7 mouse cellular contexts compared by ENCODE assay signal in genomic region chr11:97799994-97800690, GRCm38 (mm10). TPM values are rescaled to one million over a fixed set of nuclear protein-coding genes. Genes with fewer than 3 reads are reported as not detected.
A peak's percentile ranks its signal among the peaks of the same experiment; 100 is the strongest.
DNase-seq lines count a peak whose midpoint lies in the region; ATAC-seq and TF ChIP-seq lines count a peak whose summit lies in the region.

No protein-coding gene starts in this region.

- peak overlapping the region; percentile 72 for H3K4me2 ChIP-seq in embryonic facial prominence, embryonic 14.5 days (ENCODE audit: low read depth, low read length)
- peak overlapping the region; percentile 93 for H3K4me2 ChIP-seq in heart, embryonic 15.5 days

- peak overlapping the region; percentile 74 for H3K9ac ChIP-seq in embryonic facial prominence, embryonic 14.5 days (ENCODE audit: low read depth, low read length)
- H3K9ac ChIP-seq in heart, embryonic 15.5 days = peak overlapping the region; percentile 80

- peaks cover 16% of the 10 kb centered on the region for H3K36me3 ChIP-seq in E14TG2a.4 (ENCODE audit: insufficient read depth, low read length)
- H3K36me3 ChIP-seq in embryonic facial prominence, embryonic 14.5 days (ENCODE audit: control insufficient read depth, insufficient read depth, low read length) = no peaks in the 10 kb centered on the region
- no peaks in the 10 kb centered on the region for H3K36me3 ChIP-seq in heart, embryonic 15.5 days
- H3K36me3 ChIP-seq in macrophage (ENCODE audit: inconsistent target) = no peaks in the 10 kb centered on the region

- no peaks in the 10 kb centered on the region for H3K9me3 ChIP-seq in E14TG2a.4 (ENCODE audit: low read length)
- H3K9me3 ChIP-seq in embryonic facial prominence, embryonic 14.5 days (ENCODE audit: control insufficient read depth, low read length) = no peaks in the 10 kb centered on the region
- H3K9me3 ChIP-seq in heart, embryonic 15.5 days (replicated peaks) = no peaks in the 10 kb centered on the region

- H3K79me2 ChIP-seq in macrophage (ENCODE audit: inconsistent target) = peaks cover 53% of the 10 kb centered on the region

- TF ChIP-seq CTCF in E14TG2a.4 (conservative IDR thresholded peaks at IDR 0.05; ENCODE audit: low read length) = no peak

- peak overlapping the region; percentile 95 for H3K27ac ChIP-seq in embryonic facial prominence, embryonic 14.5 days (replicated peaks; ENCODE audit: low read depth, low read length)
- H3K27ac ChIP-seq in heart, embryonic 15.5 days = peak overlapping the region; percentile 94
- peak overlapping the region; percentile 98 for H3K27ac ChIP-seq in macrophage

- DNase-seq in adrenal gland, adult 18-20 months (ENCODE audit: low spot score in 2 of 2) = peak; percentile 74 to 77
- peak; percentile 86 for DNase-seq in embryonic facial prominence, embryonic 14.5 days (ENCODE audit: low spot score)
- peak; percentile 89 for DNase-seq in kidney, postnatal 10 days
- peak; percentile 64 for DNase-seq in right cerebral cortex, postnatal 4 days

- peak; percentile 63 for ATAC-seq in embryonic facial prominence, embryonic 14.5 days (ENCODE audit: low read depth)
- peak; percentile 71 for ATAC-seq in heart, embryonic 15.5 days (replicated peaks; ENCODE audit: insufficient number of reproducible peaks, insufficient read depth, low FRiP score, low read depth)

- no peaks in the 10 kb centered on the region for H3K27me3 ChIP-seq in E14TG2a.4 (ENCODE audit: insufficient read depth, low read length)
- no peaks in the 10 kb centered on the region for H3K27me3 ChIP-seq in embryonic facial prominence, embryonic 14.5 days (replicated peaks; ENCODE audit: control insufficient read depth, insufficient read depth, low read length)
- no peaks in the 10 kb centered on the region for H3K27me3 ChIP-seq in heart, embryonic 15.5 days

- H3K4me1 ChIP-seq in E14TG2a.4 (replicated peaks; ENCODE audit: low read depth, low read length) = peaks cover 63% of the 10 kb centered on the region
- peaks cover 29% of the 10 kb centered on the region for H3K4me1 ChIP-seq in embryonic facial prominence, embryonic 14.5 days (ENCODE audit: control insufficient read depth, insufficient read depth, low read length)
- peaks cover 45% of the 10 kb centered on the region for H3K4me1 ChIP-seq in heart, embryonic 15.5 days (replicated peaks)

- WGBS in embryonic facial prominence, embryonic 14.5 days = 0% methylated on average over 19 of the region's 43 CpGs
- WGBS in heart, embryonic 15.5 days = 1% methylated on average over 39 of the region's 43 CpGs
- WGBS in macrophage (ENCODE audit: missing documents) = under 1% methylated on average over 31 of the region's 43 CpGs

- H3K4me3 ChIP-seq in E14TG2a.4 (replicated peaks; ENCODE audit: low read length) (peak overlapping the region; percentile 98), macrophage (ENCODE audit: inconsistent target) (peak overlapping the region; percentile 98)
- peak overlapping the region; percentile 90 for H3K4me3 ChIP-seq in embryonic facial prominence, embryonic 14.5 days (ENCODE audit: low read depth, low read length)
- peak overlapping the region; percentile 83 for H3K4me3 ChIP-seq in heart, embryonic 15.5 days

RNA-seq across cellular contexts. Expression of gene Lasp1, which starts 1.3 kb away (rescaled TPM):
- 100 to 1,000 TPM in 1 of 2 experiments, 10 to 100 TPM in 1; 94.0 to 145 TPM for total RNA-seq in adrenal gland, adult 18-20 months (2021)
- 88.6 and 96.3 TPM in 2 replicates for polyA plus RNA-seq in embryonic facial prominence, embryonic 14.5 days (2014; fragmentation: Nextera tagmentation; extraction: Ambion mirVana)
- 40.3 and 65.5 TPM in 2 replicates for polyA plus RNA-seq in heart, embryonic 15.5 days (2015; fragmentation: Nextera tagmentation; extraction: Ambion mirVana)
- total RNA-seq in macrophage (2018; cell fraction: chromatin; rRNA removed) = 100 to 1,000 TPM in 24 of 26 experiments, 10 to 100 TPM in 2; 72.2 to 414 (median 208) TPM
- 100 to 1,000 TPM; 171 to 234 (median 210) TPM for total RNA-seq in macrophage (2018; cell fraction: cytosol; rRNA removed)
- total RNA-seq in macrophage (2018; cell fraction: nucleus; rRNA removed) = 100 to 1,000 TPM in 25 of 26 experiments, 10 to 100 TPM in 1; 82.4 to 238 (median 191) TPM
- polyA plus RNA-seq in macrophage (2018) = 151 to 499 TPM (median 254 TPM) in 3 replicates

RNA-seq across cellular contexts. Expression of gene Rpl23, which starts 17.9 kb away (rescaled TPM):
- total RNA-seq in adrenal gland, adult 18-20 months (2021) = 100 to 1,000 TPM; 830 to 834 TPM
- 712 and 810 TPM in 2 replicates for polyA plus RNA-seq in embryonic facial prominence, embryonic 14.5 days (2014; fragmentation: Nextera tagmentation; extraction: Ambion mirVana)
- polyA plus RNA-seq in heart, embryonic 15.5 days (2015; fragmentation: Nextera tagmentation; extraction: Ambion mirVana) = 286 and 399 TPM in 2 replicates
- 100 to 1,000 TPM; 108 to 477 (median 140) TPM for total RNA-seq in macrophage (2018; cell fraction: chromatin; rRNA removed)
- total RNA-seq in macrophage (2018; cell fraction: cytosol; rRNA removed) = 1,000 to 10,000 TPM in 6 of 26 experiments, 100 to 1,000 TPM in 20; 449 to 1,138 (median 724) TPM
- 100 to 1,000 TPM; 131 to 371 (median 177) TPM for total RNA-seq in macrophage (2018; cell fraction: nucleus; rRNA removed)
- 992 to 1,238 TPM (median 1,231 TPM) in 3 replicates for polyA plus RNA-seq in macrophage (2018)

RNA-seq across cellular contexts. Expression of gene 1700001P01Rik, which starts 24.4 kb away (rescaled TPM):
- total RNA-seq in adrenal gland, adult 18-20 months (2021) = not detected
- polyA plus RNA-seq in embryonic facial prominence, embryonic 14.5 days (2014; fragmentation: Nextera tagmentation; extraction: Ambion mirVana) = not detected in 2 replicates
- polyA plus RNA-seq in heart, embryonic 15.5 days (2015; fragmentation: Nextera tagmentation; extraction: Ambion mirVana) = 0.21 and 0.32 TPM in 2 replicates
- 1 to 10 TPM in 8 of 26 experiments, not detected in 18; 1.5 to 2.2 (median 2.0) TPM for total RNA-seq in macrophage (2018; cell fraction: chromatin; rRNA removed)
- not detected for total RNA-seq in macrophage (2018; cell fraction: cytosol; rRNA removed)
- 1 to 10 TPM in 3 of 26 experiments, not detected in 23; 1.2 to 1.8 (median 1.4) TPM for total RNA-seq in macrophage (2018; cell fraction: nucleus; rRNA removed)
- polyA plus RNA-seq in macrophage (2018) = not detected in 3 replicates

RNA-seq across cellular contexts. Expression of gene Cwc25, which starts 33.8 kb away (rescaled TPM):
- total RNA-seq in adrenal gland, adult 18-20 months (2021) = 10 to 100 TPM; 18.2 to 21.1 TPM
- polyA plus RNA-seq in embryonic facial prominence, embryonic 14.5 days (2014; fragmentation: Nextera tagmentation; extraction: Ambion mirVana) = 10.3 and 11.8 TPM in 2 replicates
- polyA plus RNA-seq in heart, embryonic 15.5 days (2015; fragmentation: Nextera tagmentation; extraction: Ambion mirVana) = 9.5 and 10.5 TPM in 2 replicates
- total RNA-seq in macrophage (2018; cell fraction: chromatin; rRNA removed) = 10 to 100 TPM; 37.3 to 76.4 (median 49.9) TPM
- 10 to 100 TPM; 18.8 to 25.0 (median 21.2) TPM for total RNA-seq in macrophage (2018; cell fraction: cytosol; rRNA removed)
- total RNA-seq in macrophage (2018; cell fraction: nucleus; rRNA removed) = 10 to 100 TPM; 24.8 to 40.9 (median 32.6) TPM
- polyA plus RNA-seq in macrophage (2018) = 16.4 to 22.4 TPM (median 16.9 TPM) in 3 replicates

RNA-seq across cellular contexts. Expression of gene B230217C12Rik, which starts 40.4 kb away (rescaled TPM):
- total RNA-seq in adrenal gland, adult 18-20 months (2021) = 1 to 10 TPM; 3.7 to 4.0 TPM
- polyA plus RNA-seq in embryonic facial prominence, embryonic 14.5 days (2014; fragmentation: Nextera tagmentation; extraction: Ambion mirVana) = 7.0 and 7.5 TPM in 2 replicates
- polyA plus RNA-seq in heart, embryonic 15.5 days (2015; fragmentation: Nextera tagmentation; extraction: Ambion mirVana) = 2.9 and 3.4 TPM in 2 replicates
- total RNA-seq in macrophage (2018; cell fraction: chromatin; rRNA removed) = 1 to 10 TPM in 5 of 26 experiments, under 1 TPM in 9, not detected in 12; 0.37 to 2.5 (median 0.74) TPM
- total RNA-seq in macrophage (2018; cell fraction: cytosol; rRNA removed) = 1 to 10 TPM in 7 of 26 experiments, under 1 TPM in 19; 0.44 to 1.3 (median 0.86) TPM
- 1 to 10 TPM in 6 of 26 experiments, under 1 TPM in 13, not detected in 7; 0.23 to 3.6 (median 0.78) TPM for total RNA-seq in macrophage (2018; cell fraction: nucleus; rRNA removed)
- 0.68 to 1.1 TPM (median 0.72 TPM) in 3 replicates for polyA plus RNA-seq in macrophage (2018)

Comparison
In these comparisons a context has a peak if more than half of its experiments do, and no peak if none do; other contexts are left out.
1. Peak in every context shown above with its lines: DNase-seq, ATAC-seq, H3K4me3 ChIP-seq and H3K27ac ChIP-seq.